Mouse (Mus musculus): Measurements from ENCODE around the gene Hunk.

Gene Hunk

GRCm38 (mm10) chr16:90505680-90506079, 119.9 kb downstream of the Hunk start:
- H3K36me3 ChIP-seq (ENCODE audit: insufficient read depth, low read length): no peaks in the 10 kb centered on the region
- H3K4me1 ChIP-seq (replicated peaks; ENCODE audit: low read depth, low read length): peaks cover 39% of the 10 kb centered on the region
- no peak for TF ChIP-seq CTCF (conservative IDR thresholded peaks at IDR 0.05; ENCODE audit: low read length)
- no peak for TF ChIP-seq POU5F1 (IDR thresholded peaks at IDR 0.05; ENCODE audit: borderline replicate concordance, low read length)
- no peak for TF ChIP-seq NANOG (IDR thresholded peaks at IDR 0.05; ENCODE audit: borderline replicate concordance, low read length)
- no peak overlapping the region for H3K4me3 ChIP-seq (replicated peaks; ENCODE audit: low read length)
- H3K9me3 ChIP-seq (ENCODE audit: low read length): no peaks in the 10 kb centered on the region
- H3K27me3 ChIP-seq (ENCODE audit: insufficient read depth, low read length): peaks cover 3% of the 10 kb centered on the region; the same call in 1 of the 2 replicates

DNA sequence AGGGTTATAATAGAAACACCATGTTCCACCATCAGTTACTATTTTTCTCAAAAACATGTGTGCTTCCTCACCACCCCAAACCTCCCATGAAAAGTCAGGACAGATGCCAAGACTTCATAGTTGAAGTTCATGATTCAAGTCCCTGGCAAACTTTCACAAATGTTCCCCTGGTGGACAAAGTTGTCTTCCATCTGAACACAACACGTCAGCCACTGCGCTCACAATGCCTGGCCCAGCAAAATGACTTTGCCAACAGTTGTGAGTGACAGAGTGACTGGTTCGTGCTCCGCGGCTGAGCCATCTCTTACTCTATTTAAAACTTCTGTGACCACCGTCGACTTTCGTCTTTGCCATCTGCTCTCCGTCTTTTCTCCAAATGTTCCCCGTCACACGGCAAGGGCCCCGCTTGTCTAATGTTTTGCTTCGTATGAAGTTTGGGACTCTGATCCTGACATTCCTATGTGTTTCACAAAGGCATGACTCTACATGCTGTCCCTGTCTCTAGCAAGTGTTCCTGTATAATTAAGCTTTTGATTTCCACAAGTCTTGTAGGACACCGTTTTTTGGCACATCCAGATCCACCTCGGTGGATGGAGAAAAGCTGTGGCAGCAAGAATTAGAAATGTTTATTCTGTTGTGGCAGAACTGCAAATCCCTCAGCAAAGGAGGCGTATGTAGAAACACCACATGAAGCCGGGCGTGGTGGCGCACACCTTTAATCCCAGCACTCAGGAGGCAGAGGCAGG, 125.9 kb downstream of the Hunk start:
- no peak overlapping the region for H3K4me3 ChIP-seq (replicated peaks; ENCODE audit: low read length)
- H3K36me3 ChIP-seq (ENCODE audit: insufficient read depth, low read length): no peaks in the 10 kb centered on the region
- peaks cover 13% of the 10 kb centered on the region for H3K4me1 ChIP-seq (replicated peaks; ENCODE audit: low read depth, low read length)
- no peaks in the 10 kb centered on the region; the same call in 1 of the 2 replicates for H3K27me3 ChIP-seq (ENCODE audit: insufficient read depth, low read length)
- TF ChIP-seq NANOG (IDR thresholded peaks at IDR 0.05; ENCODE audit: borderline replicate concordance, low read length): no peak
- no peak for TF ChIP-seq CTCF (conservative IDR thresholded peaks at IDR 0.05; ENCODE audit: low read length)
- no peak for TF ChIP-seq POU5F1 (IDR thresholded peaks at IDR 0.05; ENCODE audit: borderline replicate concordance, low read length)
- H3K9me3 ChIP-seq (ENCODE audit: low read length): no peaks in the 10 kb centered on the region

DNA sequence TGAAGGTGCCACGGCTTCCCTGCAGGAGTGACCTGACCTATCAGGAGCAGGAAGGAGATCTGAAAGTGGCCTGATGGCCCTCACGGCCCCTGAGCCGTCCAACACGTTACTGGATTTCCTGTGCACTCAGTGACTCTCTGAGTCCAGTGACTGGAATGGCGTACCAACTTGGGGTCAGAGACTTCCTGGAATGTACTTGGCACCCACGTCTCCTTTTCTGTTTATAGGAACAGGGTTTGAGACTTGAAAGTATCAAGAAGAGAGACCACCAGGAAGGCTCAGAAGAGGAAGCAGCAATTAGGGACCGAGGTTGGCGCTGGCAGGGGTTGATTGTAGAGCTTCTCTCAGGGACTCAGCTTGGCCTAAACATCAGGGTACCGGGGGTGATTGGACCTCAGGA, 131.2 kb downstream of the Hunk start:
- H3K4me3 ChIP-seq (replicated peaks; ENCODE audit: low read length): no peak overlapping the region
- TF ChIP-seq NANOG (IDR thresholded peaks at IDR 0.05; ENCODE audit: borderline replicate concordance, low read length) (no peak), CTCF (conservative IDR thresholded peaks at IDR 0.05; ENCODE audit: low read length) (no peak), POU5F1 (IDR thresholded peaks at IDR 0.05; ENCODE audit: borderline replicate concordance, low read length) (no peak)
- peaks cover 35% of the 10 kb centered on the region for H3K4me1 ChIP-seq (replicated peaks; ENCODE audit: low read depth, low read length)
- H3K27me3 ChIP-seq (ENCODE audit: insufficient read depth, low read length): peaks cover 36% of the 10 kb centered on the region
- H3K36me3 ChIP-seq (ENCODE audit: insufficient read depth, low read length): no peaks in the 10 kb centered on the region
- H3K9me3 ChIP-seq (ENCODE audit: low read length): no peaks in the 10 kb centered on the region

DNA sequence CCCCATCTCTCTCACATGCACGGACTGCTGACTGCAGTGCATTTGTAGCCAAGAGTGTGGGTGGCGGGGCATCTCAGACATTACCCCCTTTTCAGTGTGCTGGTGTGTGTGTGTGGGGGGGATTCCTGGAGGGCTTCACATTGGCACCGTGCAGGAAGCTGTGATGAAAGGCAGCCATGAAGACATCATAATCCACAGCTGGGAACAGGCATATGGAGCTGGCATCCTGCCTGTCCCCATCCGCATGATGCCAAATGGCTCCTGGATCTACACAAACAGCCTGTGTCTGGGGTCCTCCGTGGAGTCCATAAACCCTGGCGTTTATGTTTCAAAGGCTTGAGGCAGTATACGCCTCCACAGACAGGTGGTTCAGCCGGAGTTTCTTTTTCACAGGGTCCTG, 132.4 kb downstream of the Hunk start:
- H3K4me3 ChIP-seq (replicated peaks; ENCODE audit: low read length): no peak overlapping the region
- H3K36me3 ChIP-seq (ENCODE audit: insufficient read depth, low read length): no peaks in the 10 kb centered on the region
- peaks cover 45% of the 10 kb centered on the region for H3K4me1 ChIP-seq (replicated peaks; ENCODE audit: low read depth, low read length)
- no peaks in the 10 kb centered on the region for H3K9me3 ChIP-seq (ENCODE audit: low read length)
- H3K27me3 ChIP-seq (ENCODE audit: insufficient read depth, low read length): peaks cover 36% of the 10 kb centered on the region
- TF ChIP-seq POU5F1 (IDR thresholded peaks at IDR 0.05; ENCODE audit: borderline replicate concordance, low read length) (no peak), CTCF (conservative IDR thresholded peaks at IDR 0.05; ENCODE audit: low read length) (no peak), NANOG (IDR thresholded peaks at IDR 0.05; ENCODE audit: borderline replicate concordance, low read length) (no peak)

- Histone ChIP-seq H3K9me3 (ENCODE audit: low read length) (no peaks in the 10 kb centered on the region), H3K36me3 (ENCODE audit: insufficient read depth, low read length) (no peaks in the 10 kb centered on the region), H3K4me1 (replicated peaks; ENCODE audit: low read depth, low read length) (peaks cover 51% of the 10 kb centered on the region), H3K27me3 (ENCODE audit: insufficient read depth, low read length) (peaks cover 36% of the 10 kb centered on the region), H3K4me3 (replicated peaks; ENCODE audit: low read length) (no peak overlapping the region)
- TF ChIP-seq POU5F1 (IDR thresholded peaks at IDR 0.05; ENCODE audit: borderline replicate concordance, low read length) (no peak), NANOG (IDR thresholded peaks at IDR 0.05; ENCODE audit: borderline replicate concordance, low read length) (no peak), CTCF (conservative IDR thresholded peaks at IDR 0.05; ENCODE audit: low read length) (no peak)
These were observed 133.0 kb downstream of the Hunk start for GRCm38 (mm10) chr16:90518732-90519295.

GRCm38 (mm10) chr16:90521191-90521950, 135.6 kb downstream of the Hunk start:
- Histone ChIP-seq H3K9me3 (ENCODE audit: low read length) (no peaks in the 10 kb centered on the region), H3K27me3 (ENCODE audit: insufficient read depth, low read length) (peaks cover 48% of the 10 kb centered on the region)

GRCm38 (mm10) chr16:90521951-90522255, 136.1 kb downstream of the Hunk start:
- H3K4me1 ChIP-seq (replicated peaks; ENCODE audit: low read depth, low read length): peaks cover 60% of the 10 kb centered on the region
- H3K27me3 ChIP-seq (ENCODE audit: insufficient read depth, low read length): peaks cover 53% of the 10 kb centered on the region
- no peak for TF ChIP-seq NANOG (IDR thresholded peaks at IDR 0.05; ENCODE audit: borderline replicate concordance, low read length)
- TF ChIP-seq CTCF (conservative IDR thresholded peaks at IDR 0.05; ENCODE audit: low read length): no peak
- no peak for TF ChIP-seq POU5F1 (IDR thresholded peaks at IDR 0.05; ENCODE audit: borderline replicate concordance, low read length)
- no peaks in the 10 kb centered on the region for H3K9me3 ChIP-seq (ENCODE audit: low read length)
- H3K4me3 ChIP-seq (replicated peaks; ENCODE audit: low read length): peak overlapping the region; percentile 43; the same call in 1 of the 2 replicates
- H3K36me3 ChIP-seq (ENCODE audit: insufficient read depth, low read length): no peaks in the 10 kb centered on the region

More at GRCm38 (mm10) chr16:90521191-90521950, 135.6 kb downstream of the Hunk start:
- TF ChIP-seq POU5F1 (IDR thresholded peaks at IDR 0.05; ENCODE audit: borderline replicate concordance, low read length) (no peak), NANOG (IDR thresholded peaks at IDR 0.05; ENCODE audit: borderline replicate concordance, low read length) (no peak), CTCF (conservative IDR thresholded peaks at IDR 0.05; ENCODE audit: low read length) (no peak)
- Histone ChIP-seq H3K36me3 (ENCODE audit: insufficient read depth, low read length) (no peaks in the 10 kb centered on the region), H3K4me1 (replicated peaks; ENCODE audit: low read depth, low read length) (peaks cover 60% of the 10 kb centered on the region), H3K4me3 (replicated peaks; ENCODE audit: low read length) (peak overlapping the region; percentile 43; the same call in 1 of the 2 replicates)

DNA sequence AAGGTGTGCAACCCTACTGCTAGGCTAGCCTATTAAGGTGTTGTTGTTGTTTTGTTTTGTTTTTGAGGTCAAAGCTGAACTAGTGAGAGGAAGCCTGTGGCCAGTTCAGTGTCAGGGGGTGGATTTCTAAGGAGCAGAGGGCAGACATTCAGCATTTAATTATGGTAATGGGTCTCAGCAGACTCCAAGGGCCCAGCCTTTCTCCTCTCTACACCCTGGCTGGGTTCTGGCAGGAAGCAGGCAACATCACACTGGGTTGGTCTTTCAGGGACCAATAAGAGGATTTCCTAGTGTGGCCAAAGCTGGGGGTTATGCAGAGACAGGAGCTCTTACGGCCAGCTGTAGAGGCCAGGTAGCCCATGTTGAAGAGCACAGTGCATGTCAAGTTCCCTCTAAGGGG, 136.8 kb downstream of the Hunk start:
- Histone ChIP-seq H3K36me3 (ENCODE audit: insufficient read depth, low read length) (no peaks in the 10 kb centered on the region), H3K9me3 (ENCODE audit: low read length) (no peaks in the 10 kb centered on the region), H3K4me3 (replicated peaks; ENCODE audit: low read length) (no peak overlapping the region), H3K27me3 (ENCODE audit: insufficient read depth, low read length) (peaks cover 47% of the 10 kb centered on the region), H3K4me1 (replicated peaks; ENCODE audit: low read depth, low read length) (peaks cover 60% of the 10 kb centered on the region)
- TF ChIP-seq POU5F1 (IDR thresholded peaks at IDR 0.05; ENCODE audit: borderline replicate concordance, low read length) (no peak), NANOG (IDR thresholded peaks at IDR 0.05; ENCODE audit: borderline replicate concordance, low read length) (no peak), CTCF (conservative IDR thresholded peaks at IDR 0.05; ENCODE audit: low read length) (no peak)

Data from E14TG2a.4 (cell line).